15 mouse cellular contexts compared by ENCODE assay signal in the genomic region with DNA sequence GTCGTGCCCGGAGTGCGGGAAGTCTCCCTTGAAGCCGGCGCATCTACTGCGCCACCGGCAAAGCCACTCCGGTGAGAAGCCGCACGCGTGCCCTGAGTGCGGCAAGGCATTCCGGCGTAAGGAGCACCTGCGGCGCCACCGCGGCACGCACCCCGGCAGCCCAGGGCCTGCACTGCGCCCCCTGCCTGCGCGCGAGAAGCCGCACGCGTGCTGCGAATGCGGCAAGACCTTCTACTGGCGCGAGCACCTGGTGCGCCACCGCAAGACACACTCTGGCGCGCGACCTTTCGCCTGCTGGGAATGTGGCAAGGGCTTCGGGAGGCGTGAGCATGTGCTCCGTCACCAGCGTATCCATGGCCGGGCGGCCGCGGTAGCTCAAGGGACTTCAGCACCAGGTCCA. TPM values are rescaled to one million over a fixed set of nuclear protein-coding genes. Genes with fewer than 3 reads are reported as not detected.
DNase-seq lines count a peak whose midpoint lies in the region; ATAC-seq and TF ChIP-seq lines count a peak whose summit lies in the region.
"Had no signal": no experiment of that assay in that cellular context is flagged by ENCODE, and none has a peak within 500 bp of the region (broad histone marks: within the 10 kb centered on the region; RNA-seq: fewer than 3 reads in every experiment).

No protein-coding gene starts in this region.

- H3K4me2 ChIP-seq in lung, embryonic 14.5 days, result no peak overlapping the region
- no peak overlapping the region for H3K4me2 ChIP-seq in heart, postnatal 0 days (ENCODE audit: low read depth, low read length)
- no peak overlapping the region for H3K4me2 ChIP-seq in stomach, postnatal 0 days (replicated peaks; ENCODE audit: low read depth)
- H3K4me2 ChIP-seq: heart, embryonic 15.5 days; neural tube, embryonic 12.5 days had no signal

- intact Hi-C loops in gastrocnemius, adult 2 months (cut with DNase I), result loop anchor here (2.0 kb wide), 1 partner anchor 55 kb away; no protein-coding TSS in a partner anchor

- peaks cover 51% of the 10 kb centered on the region for H3K36me3 ChIP-seq in lung, embryonic 14.5 days (ENCODE audit: insufficient read depth)
- peaks cover 30% of the 10 kb centered on the region for H3K36me3 ChIP-seq in heart, postnatal 0 days (replicated peaks; ENCODE audit: control insufficient read depth, insufficient read depth, low read length)
- H3K36me3 ChIP-seq in stomach, postnatal 0 days (ENCODE audit: control insufficient read depth, insufficient read depth, low read length), result peaks cover 5% of the 10 kb centered on the region; the same call in 1 of the 2 replicates

- H3K27ac ChIP-seq in gastrocnemius, adult 2 months, result no peak overlapping the region
- no peak overlapping the region for H3K27ac ChIP-seq in lung, embryonic 14.5 days (ENCODE audit: low read depth)
- H3K27ac ChIP-seq in heart, postnatal 0 days (ENCODE audit: low read depth), result no peak overlapping the region
- H3K27ac ChIP-seq in stomach, postnatal 0 days (replicated peaks), result no peak overlapping the region
- H3K27ac ChIP-seq: heart, embryonic 15.5 days; neural tube, embryonic 12.5 days had no signal

- no peak for TF ChIP-seq EP300 in heart, postnatal 0 days (IDR thresholded peaks at IDR 0.05; ENCODE audit: low read depth)
- TF ChIP-seq EP300 in stomach, postnatal 0 days (optimal IDR thresholded peaks at IDR 0.05), result no peak

- WGBS in lung, embryonic 14.5 days, result 50% methylated on average over 45 of the region's 45 CpGs
- WGBS in heart, postnatal 0 days, result 54% methylated on average over 45 of the region's 45 CpGs
- 50% methylated on average over 45 of the region's 45 CpGs for WGBS in stomach, postnatal 0 days

- DNase-seq in gastrocnemius, adult 2 months, result peak; percentile 26
- DNase-seq in gastrocnemius, adult 8-10 months (ENCODE audit: low spot score in 2 of 2), result no peak
- DNase-seq in lung, embryonic 14.5 days, result peak; percentile 15
- DNase-seq in lung, postnatal 25 days (ENCODE audit: low spot score), result no peak
- no peak for DNase-seq in heart, postnatal 0 days (ENCODE audit: low spot score)
- no peak for DNase-seq in stomach, postnatal 0 days (ENCODE audit: low spot score)
- DNase-seq in spleen, adult 12 weeks (ENCODE audit: low spot score), result no peak
- DNase-seq: adrenal gland, postnatal 36 days; lung, postnatal 4 days; thymus, postnatal 14 days had no signal

- TF ChIP-seq CTCF in gastrocnemius, adult 2 months (IDR thresholded peaks at IDR 0.05), result no peak
- TF ChIP-seq CTCF in lung, embryonic 14.5 days (IDR thresholded peaks at IDR 0.05; ENCODE audit: low read depth), result peak; percentile 16; the same call in 1 of the 2 replicates
- 0 out of 2 replicates have a peak, but pooled peaks have one; percentile 29 for TF ChIP-seq CTCF in heart, postnatal 0 days (IDR thresholded peaks at IDR 0.05; ENCODE audit: low read depth)
- TF ChIP-seq CTCF in stomach, postnatal 0 days (IDR thresholded peaks at IDR 0.05; ENCODE audit: low read depth), result peak; percentile 46

- no peak overlapping the region for H3K9ac ChIP-seq in lung, embryonic 14.5 days
- no peak overlapping the region for H3K9ac ChIP-seq in heart, postnatal 0 days (replicated peaks; ENCODE audit: low read depth, low read length)
- H3K9ac ChIP-seq in stomach, postnatal 0 days (ENCODE audit: low read length), result no peak overlapping the region
- H3K9ac ChIP-seq: heart, embryonic 15.5 days; neural tube, embryonic 12.5 days had no signal

- no peak for ATAC-seq in lung, embryonic 14.5 days (ENCODE audit: insufficient read depth)
- no peak; the same call in 1 of the 2 replicates for ATAC-seq in heart, postnatal 0 days (ENCODE audit: insufficient read depth, low read depth)
- ATAC-seq in stomach, postnatal 0 days (ENCODE audit: low FRiP score, low TSS enrichment), result 0 out of 2 replicates have a peak, but pooled peaks have one; percentile 22
- ATAC-seq in megakaryocyte-erythroid progenitor cell, adult 5-6 weeks (replicated peaks; ENCODE audit: low FRiP score, low TSS enrichment, poor library complexity, severe bottlenecking), result no peak

- no peaks in the 10 kb centered on the region for H3K27me3 ChIP-seq in lung, embryonic 14.5 days (ENCODE audit: insufficient read depth, low read length)
- 0 out of 2 replicates have a peak, but pooled peaks cover 4% of the 10 kb centered on the region for H3K27me3 ChIP-seq in heart, postnatal 0 days (ENCODE audit: control insufficient read depth, insufficient read depth, low read length)
- H3K27me3 ChIP-seq in stomach, postnatal 0 days (ENCODE audit: control insufficient read depth, insufficient read depth, low read length), result no peaks in the 10 kb centered on the region
- H3K27me3 ChIP-seq: neural tube, embryonic 12.5 days had no signal

- no peaks in the 10 kb centered on the region for H3K9me3 ChIP-seq in lung, embryonic 14.5 days (ENCODE audit: low read depth, low read length)
- H3K9me3 ChIP-seq in heart, postnatal 0 days (replicated peaks; ENCODE audit: control insufficient read depth, low read length), result no peaks in the 10 kb centered on the region
- no peaks in the 10 kb centered on the region for H3K9me3 ChIP-seq in stomach, postnatal 0 days (ENCODE audit: control insufficient read depth, low read length)
- H3K9me3 ChIP-seq: heart, embryonic 15.5 days; neural tube, embryonic 12.5 days had no signal

- H3K4me3 ChIP-seq in gastrocnemius, adult 2 months, result no peak overlapping the region
- no peak overlapping the region for H3K4me3 ChIP-seq in lung, embryonic 14.5 days (ENCODE audit: low read depth, low read length)
- H3K4me3 ChIP-seq in heart, postnatal 0 days (ENCODE audit: low read depth, low read length), result no peak overlapping the region
- no peak overlapping the region for H3K4me3 ChIP-seq in stomach, postnatal 0 days (ENCODE audit: low read depth, low read length)
- H3K4me3 ChIP-seq: heart, embryonic 15.5 days; neural tube, embryonic 12.5 days had no signal

- no peaks in the 10 kb centered on the region for H3K4me1 ChIP-seq in lung, embryonic 14.5 days (ENCODE audit: insufficient read depth)
- peaks cover 3% of the 10 kb centered on the region; the same call in 1 of the 2 replicates for H3K4me1 ChIP-seq in heart, postnatal 0 days (ENCODE audit: control insufficient read depth, insufficient read depth)
- H3K4me1 ChIP-seq in stomach, postnatal 0 days (replicated peaks; ENCODE audit: control insufficient read depth, insufficient read depth), result no peaks in the 10 kb centered on the region
- H3K4me1 ChIP-seq: neural tube, embryonic 12.5 days had no signal

RNA-seq across cellular contexts. Expression of a gene that starts 7.3 kb away (rescaled TPM):
- not detected for total RNA-seq in gastrocnemius, adult 2 months (2021)
- not detected for total RNA-seq in gastrocnemius, adult 8-10 months (2022)
- polyA plus RNA-seq in lung, embryonic 14.5 days (2014; fragmentation: Nextera tagmentation; extraction: Ambion mirVana), result not detected in 2 replicates
- not detected in 2 replicates for total RNA-seq in heart, postnatal 0 days (2014; rRNA removed; ENCODE audit: low replicate concordance)
- not detected in 2 replicates for polyA plus RNA-seq in heart, postnatal 0 days (2015; fragmentation: Nextera tagmentation; extraction: Ambion mirVana)
- not detected in 2 replicates for polyA plus RNA-seq in stomach, postnatal 0 days (2015; fragmentation: Nextera tagmentation; extraction: Ambion mirVana)
- not detected in 2 replicates for total RNA-seq in megakaryocyte-erythroid progenitor cell, adult 5-6 weeks (2014; fragmentation: Nextera tagmentation)
- not detected in 2 replicates for total RNA-seq in megakaryocyte-erythroid progenitor cell, adult 5-6 weeks (2017)
- total RNA-seq: adrenal gland, postnatal 36 days; left cerebral cortex, postnatal 10 days had no signal
- polyA plus RNA-seq: heart, embryonic 15.5 days; neural tube, embryonic 12.5 days; small intestine, adult 2 months had no signal

RNA-seq across cellular contexts. Expression of a gene that starts 17.5 kb away (rescaled TPM):
- 1 to 10 TPM; 7.4 to 9.1 TPM for total RNA-seq in gastrocnemius, adult 2 months (2021)
- total RNA-seq in gastrocnemius, adult 8-10 months (2022), result 1 to 10 TPM; 5.5 to 8.7 (median 7.4) TPM
- 57.3 TPM in 2 replicates for polyA plus RNA-seq in lung, embryonic 14.5 days (2014; fragmentation: Nextera tagmentation; extraction: Ambion mirVana)
- total RNA-seq in heart, postnatal 0 days (2014; rRNA removed; ENCODE audit: low replicate concordance), result 24.2 and 58.7 TPM in 2 replicates
- 20.7 and 28.0 TPM in 2 replicates for polyA plus RNA-seq in heart, postnatal 0 days (2015; fragmentation: Nextera tagmentation; extraction: Ambion mirVana)
- 23.7 and 25.3 TPM in 2 replicates for polyA plus RNA-seq in stomach, postnatal 0 days (2015; fragmentation: Nextera tagmentation; extraction: Ambion mirVana)
- total RNA-seq in megakaryocyte-erythroid progenitor cell, adult 5-6 weeks (2014; fragmentation: Nextera tagmentation), result 4.1 and 11.9 TPM in 2 replicates
- total RNA-seq in megakaryocyte-erythroid progenitor cell, adult 5-6 weeks (2017), result 21.9 and 22.6 TPM in 2 replicates

RNA-seq across cellular contexts. Expression of a gene that starts 32.5 kb away (rescaled TPM):
- total RNA-seq in gastrocnemius, adult 2 months (2021), result not detected
- not detected for total RNA-seq in gastrocnemius, adult 8-10 months (2022)
- polyA plus RNA-seq in lung, embryonic 14.5 days (2014; fragmentation: Nextera tagmentation; extraction: Ambion mirVana), result not detected in 2 replicates
- total RNA-seq in heart, postnatal 0 days (2014; rRNA removed; ENCODE audit: low replicate concordance), result not detected in 2 replicates
- polyA plus RNA-seq in heart, postnatal 0 days (2015; fragmentation: Nextera tagmentation; extraction: Ambion mirVana), result not detected in 2 replicates
- not detected in 2 replicates for polyA plus RNA-seq in stomach, postnatal 0 days (2015; fragmentation: Nextera tagmentation; extraction: Ambion mirVana)
- not detected in 2 replicates for total RNA-seq in megakaryocyte-erythroid progenitor cell, adult 5-6 weeks (2014; fragmentation: Nextera tagmentation)
- total RNA-seq in megakaryocyte-erythroid progenitor cell, adult 5-6 weeks (2017), result not detected in 2 replicates
- total RNA-seq: adrenal gland, postnatal 36 days; left cerebral cortex, postnatal 10 days had no signal
- polyA plus RNA-seq: heart, embryonic 15.5 days; neural tube, embryonic 12.5 days; small intestine, adult 2 months had no signal

RNA-seq across cellular contexts. Expression of a gene that starts 33.7 kb away (rescaled TPM):
- 10 to 100 TPM; 28.3 to 28.4 TPM for total RNA-seq in gastrocnemius, adult 2 months (2021)
- 10 to 100 TPM; 27.1 to 32.2 (median 29.7) TPM for total RNA-seq in gastrocnemius, adult 8-10 months (2022)
- 12.7 and 14.9 TPM in 2 replicates for polyA plus RNA-seq in lung, embryonic 14.5 days (2014; fragmentation: Nextera tagmentation; extraction: Ambion mirVana)
- 84.1 and 86.2 TPM in 2 replicates for total RNA-seq in heart, postnatal 0 days (2014; rRNA removed; ENCODE audit: low replicate concordance)
- polyA plus RNA-seq in heart, postnatal 0 days (2015; fragmentation: Nextera tagmentation; extraction: Ambion mirVana), result 37.6 and 38.5 TPM in 2 replicates
- 36.9 and 41.2 TPM in 2 replicates for polyA plus RNA-seq in stomach, postnatal 0 days (2015; fragmentation: Nextera tagmentation; extraction: Ambion mirVana)
- 21.9 and 43.6 TPM in 2 replicates for total RNA-seq in megakaryocyte-erythroid progenitor cell, adult 5-6 weeks (2014; fragmentation: Nextera tagmentation)
- 16.7 and 17.3 TPM in 2 replicates for total RNA-seq in megakaryocyte-erythroid progenitor cell, adult 5-6 weeks (2017)

Comparison
In these comparisons a context has a peak if more than half of its experiments do, and no peak if none do; other contexts are left out.
1. DNase-seq: peak in gastrocnemius, adult 2 months (single experiment) and lung, embryonic 14.5 days (single experiment); none in gastrocnemius, adult 8-10 months (0 of 2), lung, postnatal 25 days (single experiment), heart, postnatal 0 days (single experiment), stomach, postnatal 0 days (single experiment) and spleen, adult 12 weeks (single experiment).